Mouse (Mus musculus): ENCODE measurements around the gene Fut2. TPM values are rescaled to one million over a fixed set of nuclear protein-coding genes. Genes with fewer than 3 reads are reported as not detected.

Fut2 gene
- total and polyA plus RNA-seq, 3 experiments: not detected

DNA sequence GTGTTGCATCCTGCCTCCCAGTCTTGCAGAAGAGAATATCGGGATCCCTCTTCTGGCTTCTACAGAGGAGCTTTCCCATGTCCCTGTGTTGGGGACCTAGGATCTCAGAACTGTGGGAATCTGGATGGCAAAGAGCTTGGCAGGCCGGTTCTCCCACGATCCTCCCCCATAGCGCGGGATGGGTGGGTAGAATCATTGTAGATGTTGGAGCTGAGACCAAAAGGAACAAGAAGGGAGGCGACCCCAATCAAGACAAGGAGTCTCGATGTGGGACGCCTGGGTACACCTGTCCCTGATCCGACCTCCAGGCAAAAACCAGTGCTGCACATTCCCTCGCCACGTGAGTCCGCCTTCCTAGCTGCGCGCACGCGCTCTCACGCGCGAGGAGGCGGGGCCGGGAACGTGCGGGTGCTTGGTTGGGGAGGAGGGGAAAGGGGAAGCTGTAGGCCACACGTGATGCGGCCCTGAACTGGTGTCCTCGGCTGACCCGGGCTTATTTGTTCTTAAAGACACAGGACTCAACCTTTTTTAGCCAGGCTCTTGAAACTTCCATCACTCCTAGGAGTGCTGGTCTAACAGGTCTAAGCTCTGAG, 41.3 kb upstream of the Fut2 start (continued):
- TF ChIP-seq ZNF384 (IDR thresholded peaks at IDR 0.05; ENCODE audit: low read depth, low read length) (no peak), MAZ (IDR thresholded peaks at IDR 0.05; ENCODE audit: low read depth, low read length) (peak; percentile 63; the same call in 1 of the 2 replicates), MXI1 (IDR thresholded peaks at IDR 0.05; ENCODE audit: low read depth, low read length) (peak; percentile 95), MAX (IDR thresholded peaks at IDR 0.05; ENCODE audit: low read length) (peak; percentile 95), SIN3A (IDR thresholded peaks at IDR 0.05; ENCODE audit: low read length) (no peak; the same call in 1 of the 2 replicates), IRF4 (IDR thresholded peaks at IDR 0.05; ENCODE audit: low read depth, low read length) (peak; percentile 53), ZC3H11A (IDR thresholded peaks at IDR 0.05; ENCODE audit: low read depth, low read length) (no peak), JUND (conservative IDR thresholded peaks at IDR 0.05; ENCODE audit: low read depth, low read length) (no peak), NELFE (IDR thresholded peaks at IDR 0.05; ENCODE audit: low read depth, low read length) (no peak; the same call in 1 of the 2 replicates), POLR2A (IDR thresholded peaks at IDR 0.05; ENCODE audit: low read depth, low read length) (peak; percentile 65; the same call in 1 of the 2 replicates), SMC3 (IDR thresholded peaks at IDR 0.05; ENCODE audit: low read depth, low read length) (no peak), ZMIZ1 (IDR thresholded peaks at IDR 0.05; ENCODE audit: low read depth, low read length) (no peak), UBTF (IDR thresholded peaks at IDR 0.05; ENCODE audit: low read depth, low read length) (no peak), BHLHE40 (IDR thresholded peaks at IDR 0.05; ENCODE audit: low read depth, low read length) (peak; percentile 100), ELF1 (IDR thresholded peaks at IDR 0.05; ENCODE audit: low read depth, low read length) (peak; percentile 63; the same call in 1 of the 2 replicates), TBP (conservative IDR thresholded peaks at IDR 0.05; ENCODE audit: low read depth, low read length) (no peak), CHD2 (IDR thresholded peaks at IDR 0.05; ENCODE audit: low read length) (peak; percentile 48; the same call in 1 of the 2 replicates), E2F4 (IDR thresholded peaks at IDR 0.05; ENCODE audit: insufficient replicate concordance, low read depth, low read length) (no peak), CTCF (conservative IDR thresholded peaks at IDR 0.05 in 1 of 2, IDR thresholded peaks at IDR 0.05 in 1 of 2; ENCODE audit: low read depth in 2 of 2, low read length in 2 of 2) (no peak), HCFC1 (IDR thresholded peaks at IDR 0.05; ENCODE audit: low read depth, low read length) (peak; percentile 66), ZKSCAN1 (IDR thresholded peaks at IDR 0.05; ENCODE audit: borderline replicate concordance, low read depth, low read length) (no peak)

DNA sequence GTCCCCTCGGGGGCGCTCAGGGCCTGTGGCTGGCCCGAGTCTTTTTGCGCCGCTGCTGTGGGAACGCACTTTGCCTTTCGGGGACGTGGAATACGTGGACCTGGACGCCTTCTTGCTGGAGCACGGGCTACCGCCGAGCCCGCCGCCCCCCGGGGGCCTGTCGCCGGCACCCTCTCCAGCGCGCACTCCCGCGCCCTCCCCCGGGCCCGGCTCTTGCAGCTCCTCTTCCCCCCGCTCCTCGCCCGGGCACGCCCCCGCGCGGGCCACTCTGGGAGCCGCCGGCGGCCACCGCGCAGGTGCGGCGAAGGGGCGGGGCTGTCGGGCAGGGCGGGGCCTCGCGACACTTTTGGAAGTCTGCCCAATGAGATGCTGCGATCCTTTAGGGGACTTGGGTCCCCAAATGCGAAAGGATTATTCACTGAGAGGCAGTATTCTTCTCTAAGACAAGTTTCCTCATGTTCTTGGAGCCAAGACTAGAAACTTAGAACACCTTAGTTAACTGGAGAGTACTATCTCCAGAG, 40.6 kb upstream of the Fut2 start:
- in situ Hi-C loops (cut with MboI; ENCODE audit: low pct_ligation_motif_present, low pct_unique_long_range_greater_than_20kb, low sequenced_read_pairs): no loop called here
- Histone ChIP-seq H3K4me3 (replicated peaks in 1 of 3; ENCODE audit: low read depth in 2 of 3, low read length in 2 of 3, poor library complexity in 1 of 3) (peak overlapping the region; percentile 65 to 77 (median 73)), H3K27me3 (replicated peaks) (no peaks in the 10 kb centered on the region), H3K9me3 (replicated peaks; ENCODE audit: low read length) (no peaks in the 10 kb centered on the region), H3K27ac (ENCODE audit: insufficient read depth, low read depth) (peak overlapping the region; percentile 87), H3K36me3 (replicated peaks in 1 of 2; ENCODE audit: control insufficient read depth in 1 of 2, insufficient read depth in 1 of 2, low read length in 1 of 2) (peaks cover 16 to 30% of the 10 kb centered on the region in 2 experiments), H3K9ac (ENCODE audit: insufficient read depth, low read depth) (peak overlapping the region; percentile 75), H3K4me1 (ENCODE audit: control insufficient read depth in 1 of 2, insufficient read depth in 2 of 2) (peaks cover 0 to 47% of the 10 kb centered on the region in 2 experiments; a peak in 2 of 4 replicates), H3K4me2 (ENCODE audit: insufficient read depth, low read depth, poor library complexity, severe bottlenecking) (peak overlapping the region; percentile 99), H3K79me2 (replicated peaks; ENCODE audit: control insufficient read depth, extremely low read depth, insufficient read depth, poor library complexity, severe bottlenecking) (no peaks in the 10 kb centered on the region)
- DNase-seq (ENCODE audit: extremely low read depth): peak; percentile 81
- dilution Hi-C loops (cut with MboI; ENCODE audit: extremely low pct_ligation_motif_present, extremely low pct_unique_long_range_greater_than_20kb, low sequenced_read_pairs): no loop called here
- TF ChIP-seq POLR2A (IDR thresholded peaks at IDR 0.05; ENCODE audit: low read depth, low read length) (peak; percentile 62), RAD21 (IDR thresholded peaks at IDR 0.05; ENCODE audit: low read depth, low read length) (no peak), JUN (IDR thresholded peaks at IDR 0.05; ENCODE audit: insufficient read depth, low read depth, low read length) (no peak), ZMIZ1 (IDR thresholded peaks at IDR 0.05; ENCODE audit: low read depth, low read length) (peak; percentile 56), MEF2A (IDR thresholded peaks at IDR 0.05; ENCODE audit: borderline replicate concordance, low read depth, low read length) (0 out of 2 replicates have a peak, but pooled peaks have one; percentile 22), MAX (IDR thresholded peaks at IDR 0.05; ENCODE audit: low read length) (peak; percentile 12; the same call in 1 of the 2 replicates), CTCF (conservative IDR thresholded peaks at IDR 0.05 in 1 of 2, IDR thresholded peaks at IDR 0.05 in 1 of 2; ENCODE audit: low read depth in 2 of 2, low read length in 2 of 2) (0 out of 4 replicates have a peak, but pooled peaks of 1 of the 2 experiments have one; percentile 1), ZKSCAN1 (IDR thresholded peaks at IDR 0.05; ENCODE audit: borderline replicate concordance, low read depth, low read length) (no peak), HCFC1 (IDR thresholded peaks at IDR 0.05; ENCODE audit: low read depth, low read length) (0 out of 2 replicates have a peak, but pooled peaks have one; percentile 17), TCF12 (IDR thresholded peaks at IDR 0.05; ENCODE audit: low read depth, low read length) (peak; percentile 49; the same call in 1 of the 2 replicates), CHD2 (IDR thresholded peaks at IDR 0.05; ENCODE audit: low read length) (no peak), EP300 (IDR thresholded peaks at IDR 0.05; ENCODE audit: low read length) (no peak), ELF1 (IDR thresholded peaks at IDR 0.05; ENCODE audit: low read depth, low read length) (peak; percentile 41; the same call in 1 of the 2 replicates), NRF1 (IDR thresholded peaks at IDR 0.05; ENCODE audit: low read depth, low read length) (peak; percentile 85), UBTF (IDR thresholded peaks at IDR 0.05; ENCODE audit: low read depth, low read length) (peak; percentile 63; the same call in 1 of the 2 replicates), NELFE (IDR thresholded peaks at IDR 0.05; ENCODE audit: low read depth, low read length) (peak; percentile 26; the same call in 1 of the 2 replicates), BHLHE40 (IDR thresholded peaks at IDR 0.05; ENCODE audit: low read depth, low read length) (peak; percentile 46; the same call in 1 of the 2 replicates), SIN3A (IDR thresholded peaks at IDR 0.05; ENCODE audit: low read length) (peak; percentile 75), MXI1 (IDR thresholded peaks at IDR 0.05; ENCODE audit: low read depth, low read length) (peak; percentile 44; the same call in 1 of the 2 replicates), TBP (conservative IDR thresholded peaks at IDR 0.05; ENCODE audit: low read depth, low read length) (0 out of 2 replicates have a peak, but pooled peaks have one; percentile 32)
